Mouse (Mus musculus) testis, postnatal 14 days (tissue): ENCODE results near the gene Moxd1.

Experiments
- DNase-seq: peaks from one replicate; pipeline ENCODE4 v3.0.0; 2021; ENCODE audit warnings: low spot score

Gene Moxd1

DNA sequence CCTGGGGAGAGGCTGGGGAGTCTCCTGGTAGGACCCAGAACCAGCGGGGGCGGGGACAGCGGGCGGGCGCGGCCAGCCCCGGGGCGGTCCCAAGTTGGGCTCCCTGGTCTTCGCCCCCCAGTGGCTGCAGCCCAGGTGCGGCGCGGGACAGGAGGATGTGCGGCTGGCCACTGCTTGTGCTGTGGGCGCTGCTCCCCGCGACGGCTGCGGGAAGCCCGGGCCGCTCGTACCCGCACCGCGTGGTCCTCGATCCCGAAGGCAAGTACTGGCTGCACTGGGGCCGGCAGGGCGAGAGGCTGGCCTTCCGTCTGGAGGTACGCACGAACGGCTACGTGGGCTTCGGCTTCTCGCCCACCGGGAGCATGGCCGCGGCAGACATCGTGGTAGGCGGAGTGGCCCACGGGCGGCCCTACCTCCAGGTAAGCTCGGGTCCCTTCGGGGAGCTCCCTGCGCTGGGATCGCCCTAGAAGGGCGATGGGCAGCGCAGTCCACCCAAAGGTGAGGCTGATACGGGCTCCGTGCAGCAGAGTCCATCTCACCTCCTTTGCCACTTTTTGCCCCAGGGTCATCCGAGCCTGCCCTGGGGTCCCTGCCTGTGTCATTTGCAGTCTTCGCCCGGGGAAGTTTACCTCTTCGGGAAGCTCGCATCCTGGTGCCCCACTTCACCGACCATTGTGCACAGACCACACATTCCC is at the start of gene Moxd1:
TSS of gene Moxd1 (plus strand) at position 69 of the 695 bp plus-strand sequence.
- DNase-seq, result no peak

DNA sequence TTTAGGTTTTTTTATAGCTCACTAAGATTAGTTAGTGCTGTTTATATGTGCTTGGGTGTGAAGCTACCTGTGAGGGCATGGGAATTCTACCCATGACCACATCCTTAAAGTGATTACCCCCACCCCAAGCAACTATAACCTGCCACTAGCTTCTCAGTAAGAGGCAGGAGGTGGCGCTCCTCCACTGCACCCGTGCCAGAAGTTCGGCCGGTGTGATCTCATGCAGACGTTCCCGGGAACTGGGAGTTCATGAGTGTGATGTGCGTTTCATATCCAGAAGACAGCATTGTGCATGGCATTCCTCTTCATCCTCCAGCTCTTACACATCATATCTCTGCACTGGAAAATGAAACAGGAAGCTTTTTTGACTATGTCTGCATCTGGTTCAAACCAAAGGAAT is 32.9 kb upstream of the Moxd1 start:
- DNase-seq, result no peak

DNA sequence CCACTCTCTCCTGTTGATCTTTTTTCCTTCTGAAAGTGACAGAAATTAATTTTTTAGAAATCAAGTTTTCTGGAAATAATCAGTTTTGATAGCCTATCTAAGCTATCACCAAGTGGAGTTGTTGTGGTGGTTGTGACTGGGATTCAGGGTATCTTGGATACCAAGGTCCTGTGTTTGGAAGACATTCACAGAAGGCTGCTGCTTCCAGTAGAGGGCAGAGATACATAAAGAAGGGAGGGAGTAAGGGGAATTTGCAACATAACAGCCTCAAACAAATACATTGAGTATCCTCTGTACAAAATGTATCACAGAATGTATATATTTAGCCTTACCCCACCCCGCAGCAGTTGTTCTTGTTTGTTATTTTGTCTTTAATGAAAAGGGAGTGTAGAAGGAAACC is 31.3 kb upstream of the Moxd1 start:
- DNase-seq, result no peak

DNA sequence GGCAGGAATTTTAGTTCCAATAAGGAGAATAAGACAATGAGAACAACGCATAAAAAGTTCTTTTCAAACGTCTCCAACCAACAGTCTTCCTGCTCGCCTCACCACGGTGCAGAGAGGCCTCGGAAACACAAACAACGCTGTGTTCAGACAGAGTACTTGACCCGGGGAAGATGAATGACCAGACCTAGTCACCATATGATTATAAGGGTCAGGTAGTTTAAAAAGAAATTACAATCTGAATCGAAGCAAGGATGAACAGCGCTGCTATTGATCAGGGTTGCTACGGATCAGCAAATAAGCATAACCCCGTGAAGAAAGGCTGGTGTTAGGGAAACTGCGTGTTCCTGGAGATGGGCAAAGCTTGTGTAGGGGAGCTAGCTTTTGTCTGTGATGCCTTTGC is 24.0 kb upstream of the Moxd1 start:
- no peak for DNase-seq

DNA sequence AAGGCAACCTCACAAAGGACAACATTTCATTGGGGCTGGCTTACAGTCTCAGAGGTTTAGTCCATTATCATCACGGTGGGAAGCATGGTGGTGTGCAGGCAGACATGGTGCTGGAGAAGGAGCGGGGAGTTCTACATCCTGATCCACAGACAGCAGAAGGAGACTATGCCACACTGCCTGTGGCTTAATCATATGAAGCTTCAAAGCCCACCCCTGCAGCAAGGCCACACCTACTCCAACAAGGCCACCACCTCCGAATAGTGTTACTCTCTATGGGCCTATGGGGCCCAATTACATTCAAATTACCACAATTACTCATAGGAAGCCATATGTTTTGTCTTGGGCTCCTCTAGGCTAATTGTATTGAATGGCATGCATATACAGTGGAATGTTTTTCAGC is 23.2 kb upstream of the Moxd1 start:
- DNase-seq, result no peak

DNA sequence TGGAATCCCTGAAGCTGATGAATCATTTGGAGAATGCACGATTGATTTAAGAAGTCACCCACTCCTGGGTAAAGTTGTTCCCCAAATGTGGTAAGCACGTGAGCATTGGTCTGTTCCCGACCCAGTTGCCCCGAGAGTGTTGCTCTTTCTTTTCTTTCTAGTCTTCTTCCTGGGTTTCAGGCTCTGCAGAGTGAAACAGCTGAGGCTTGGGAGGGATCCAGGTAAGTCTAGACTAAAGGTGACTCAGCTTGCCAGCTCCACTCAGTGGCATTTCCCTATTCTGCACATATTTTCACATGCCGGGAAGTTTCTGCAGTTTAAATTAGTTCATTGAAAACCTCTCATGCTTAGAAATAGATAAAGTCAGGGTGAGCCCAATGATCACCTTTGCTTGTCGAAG is 13.2 kb upstream of the Moxd1 start:
- no peak for DNase-seq

DNA sequence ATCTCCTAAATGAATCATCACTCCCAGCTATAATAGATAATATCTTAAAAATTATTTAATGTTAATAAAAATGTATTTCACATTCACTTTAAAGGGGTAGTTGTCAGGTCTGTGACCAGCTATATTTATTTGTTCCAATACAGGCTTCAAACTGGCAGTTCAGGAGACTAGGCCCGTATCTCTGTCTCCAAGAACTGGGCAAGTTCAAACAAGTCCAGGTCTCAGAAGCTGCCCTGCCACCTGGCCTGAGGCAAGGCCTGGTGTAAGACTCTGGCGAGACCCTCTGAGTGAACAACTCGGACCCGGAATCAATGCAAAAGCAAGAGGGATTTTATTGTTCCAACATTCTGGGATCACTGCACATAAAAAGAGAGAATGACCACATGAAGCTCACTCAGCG is 10.0 kb upstream of the Moxd1 start:
- DNase-seq, result no peak

DNA sequence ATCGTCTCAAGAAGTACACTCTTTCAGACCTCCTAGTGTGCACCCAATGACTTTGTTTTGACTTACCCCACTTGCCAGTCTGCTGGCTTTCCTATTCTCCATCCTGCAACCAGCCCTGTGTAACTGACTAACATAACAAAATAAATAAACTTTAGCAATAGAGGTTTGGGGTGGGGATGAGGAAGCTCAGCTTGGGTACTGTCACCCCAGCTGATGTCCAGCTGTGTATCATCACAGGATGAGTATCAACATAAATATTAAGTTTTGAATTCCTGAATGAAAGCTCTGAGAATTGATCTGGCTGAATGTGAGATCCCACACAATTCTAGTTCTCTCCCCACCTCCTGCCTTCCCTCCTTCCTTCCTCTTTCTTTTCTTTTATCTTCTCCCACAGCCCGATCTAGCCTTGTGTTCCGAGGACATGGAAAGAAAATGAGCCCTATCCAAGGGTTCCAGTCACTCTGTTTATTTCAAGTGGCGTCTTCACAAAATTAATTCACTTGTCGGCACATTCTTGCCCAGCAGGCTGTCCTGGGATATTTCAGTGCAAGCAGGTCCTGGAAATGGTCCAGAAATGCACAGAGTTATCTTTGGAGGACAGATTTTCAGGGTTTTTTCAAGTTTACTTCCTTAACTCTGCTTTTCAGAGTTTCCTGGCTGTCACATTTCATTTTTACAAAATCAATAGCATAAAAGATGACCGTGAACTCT is 5.6 kb upstream of the Moxd1 start:
- no peak for DNase-seq

DNA sequence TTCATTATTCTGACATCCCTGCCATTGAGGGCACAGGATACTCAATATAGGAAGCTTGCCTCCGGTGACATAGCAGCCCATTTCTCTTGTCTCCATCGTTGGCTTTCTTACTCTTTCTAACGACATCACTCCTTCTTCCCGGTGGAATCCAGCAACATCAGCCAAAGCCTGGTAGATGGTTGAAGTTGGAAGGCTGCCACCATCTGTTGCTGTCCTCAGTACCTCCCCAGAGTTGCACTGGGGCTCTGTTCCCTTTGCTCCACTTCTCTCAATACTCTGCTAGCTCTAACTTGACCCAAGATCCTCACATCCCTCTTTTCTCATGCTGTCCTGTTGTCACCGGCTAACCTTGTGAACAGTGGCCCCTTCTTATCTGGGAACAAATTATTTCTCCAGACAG is 2.4 kb upstream of the Moxd1 start:
- DNase-seq, result no peak

DNA sequence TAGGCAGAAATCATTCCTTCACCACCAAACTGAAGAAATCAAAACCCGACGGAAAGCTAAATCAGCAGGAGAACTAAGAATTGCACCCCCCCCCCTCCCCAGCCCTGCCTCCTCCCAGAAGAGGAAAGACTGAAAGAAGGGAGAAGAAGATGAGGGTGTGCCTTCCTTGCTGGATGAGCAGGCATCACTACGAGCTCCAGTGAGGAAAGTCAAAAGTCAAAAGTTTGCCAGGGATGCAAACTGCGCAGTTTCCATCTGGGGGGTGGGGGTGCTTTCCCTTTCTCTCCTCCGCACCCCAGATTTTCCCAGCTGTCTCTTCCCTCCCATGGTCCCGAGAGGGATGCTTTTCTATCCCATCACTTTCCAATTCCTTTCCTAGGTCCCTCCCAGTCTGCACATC is 406 bp upstream of the Moxd1 start:
- no peak for DNase-seq

DNA sequence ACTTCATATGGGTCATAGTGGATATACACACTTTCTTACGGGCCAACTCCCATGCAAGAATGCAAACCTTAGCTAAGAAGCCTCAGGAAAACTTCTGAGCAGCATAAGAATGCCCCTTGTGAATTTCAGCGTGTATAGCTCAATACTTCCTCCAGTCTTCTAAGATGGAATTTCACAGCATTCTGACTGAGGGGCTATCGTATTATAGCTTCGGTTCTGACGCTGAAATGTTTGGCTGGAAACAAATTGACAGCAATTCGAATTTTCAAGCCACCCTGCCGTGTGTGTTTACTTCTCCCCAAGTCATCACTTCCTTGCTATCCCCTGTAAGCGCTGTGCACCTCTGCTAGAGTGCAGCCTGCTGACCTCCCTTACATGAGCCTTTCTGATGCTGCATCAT is 1.3 kb downstream of the Moxd1 start:
- no peak for DNase-seq

DNA sequence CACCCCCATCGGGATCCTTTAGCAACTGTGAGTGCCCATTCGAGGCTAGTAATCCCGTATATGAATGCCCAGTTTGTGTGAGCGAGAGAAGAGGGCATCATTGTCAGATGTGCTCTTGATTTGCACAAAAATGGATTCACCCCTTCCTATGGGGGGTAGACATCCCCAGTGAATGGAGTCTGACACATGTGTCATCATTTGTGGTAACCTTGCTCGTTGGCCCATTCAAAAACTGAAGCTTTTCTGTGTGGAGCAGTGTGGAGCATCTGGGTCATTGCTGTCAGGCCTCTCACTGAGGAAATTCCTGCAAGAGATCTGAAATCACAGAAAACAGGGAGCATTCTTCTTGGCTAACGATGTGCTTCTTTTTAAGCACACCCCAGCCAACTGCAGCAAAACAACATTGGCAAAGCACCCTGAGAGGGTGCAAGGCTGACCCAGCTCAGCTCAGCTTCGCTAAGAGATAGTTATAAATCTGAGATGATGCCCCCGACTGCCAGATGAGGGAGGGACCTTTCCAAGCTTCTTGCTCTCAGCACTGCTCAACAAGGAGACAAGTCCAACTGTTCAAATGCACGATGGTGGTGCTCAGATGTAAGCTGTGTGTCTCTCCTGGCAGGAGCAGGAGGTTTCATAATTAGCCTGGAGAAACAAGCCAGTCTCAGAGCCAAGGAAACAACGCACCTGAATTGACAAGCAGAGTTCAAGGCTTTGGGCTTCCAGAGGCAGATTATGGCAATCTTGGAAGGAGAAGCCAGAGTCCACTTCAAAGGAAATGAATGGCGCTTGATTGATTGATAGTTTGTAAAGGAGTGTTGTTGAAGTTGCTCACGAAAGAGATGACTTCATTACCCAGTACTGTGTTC is 5.2 kb downstream of the Moxd1 start:
- DNase-seq, result no peak

DNA sequence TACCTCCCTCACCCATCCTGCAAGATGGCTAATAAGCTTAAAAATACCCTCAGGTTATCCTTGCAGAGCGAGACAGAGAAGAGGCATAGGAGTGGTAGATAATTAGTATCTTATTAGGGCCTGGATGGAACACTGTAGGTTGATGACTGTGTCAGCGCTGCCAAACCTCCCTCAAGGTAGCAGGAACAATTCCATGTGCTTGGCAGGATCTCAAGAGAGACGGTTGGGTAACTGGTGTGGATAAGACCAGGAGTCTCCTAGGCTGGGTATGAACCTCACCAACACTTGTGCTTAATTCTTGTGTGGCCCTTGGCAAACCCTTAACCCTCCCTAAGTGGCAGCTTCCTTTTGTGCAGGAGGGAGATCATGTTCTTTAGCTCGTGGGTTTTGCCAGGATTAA is 9.0 kb downstream of the Moxd1 start:
- DNase-seq, result no peak

DNA sequence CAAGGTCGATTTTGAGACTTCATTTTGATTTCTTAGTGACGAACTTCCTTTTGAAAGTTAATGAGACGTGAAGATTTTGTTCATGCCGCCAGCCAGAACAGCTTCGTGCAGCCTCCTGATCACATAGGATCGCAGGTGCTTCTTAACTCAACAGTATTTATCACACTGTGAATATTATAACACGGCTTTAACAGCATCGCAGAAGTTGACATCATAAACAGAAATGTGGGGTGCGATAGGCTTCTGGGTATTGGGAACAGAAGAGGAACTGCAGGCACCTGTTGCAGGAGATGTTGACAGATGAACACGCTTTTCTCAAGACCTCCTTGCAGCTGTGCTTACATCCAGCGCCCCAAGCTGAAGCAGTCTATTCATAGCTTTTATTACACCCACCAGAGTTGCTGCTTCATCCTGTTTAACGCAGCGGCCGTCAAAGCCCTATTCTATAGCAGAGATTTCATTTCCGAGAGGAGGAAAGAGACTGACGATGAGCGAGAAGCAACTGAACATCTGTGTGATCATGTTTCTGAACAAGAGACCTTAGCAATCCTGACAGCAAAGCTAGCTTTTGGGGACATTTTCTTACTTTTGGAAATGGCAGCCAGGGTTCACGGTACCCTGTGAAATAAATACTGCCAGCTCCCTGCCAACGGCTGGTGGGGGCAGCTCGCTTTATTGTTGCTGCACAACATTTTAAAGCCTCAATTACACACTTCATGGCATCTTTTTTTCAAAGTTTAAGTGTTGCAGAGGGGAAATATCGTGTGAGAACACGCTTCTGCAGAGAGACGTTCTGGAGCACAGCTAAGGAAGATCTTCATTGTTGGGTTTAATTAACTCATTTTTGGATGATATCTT is 12.3 kb downstream of the Moxd1 start:
- DNase-seq, result no peak

DNA sequence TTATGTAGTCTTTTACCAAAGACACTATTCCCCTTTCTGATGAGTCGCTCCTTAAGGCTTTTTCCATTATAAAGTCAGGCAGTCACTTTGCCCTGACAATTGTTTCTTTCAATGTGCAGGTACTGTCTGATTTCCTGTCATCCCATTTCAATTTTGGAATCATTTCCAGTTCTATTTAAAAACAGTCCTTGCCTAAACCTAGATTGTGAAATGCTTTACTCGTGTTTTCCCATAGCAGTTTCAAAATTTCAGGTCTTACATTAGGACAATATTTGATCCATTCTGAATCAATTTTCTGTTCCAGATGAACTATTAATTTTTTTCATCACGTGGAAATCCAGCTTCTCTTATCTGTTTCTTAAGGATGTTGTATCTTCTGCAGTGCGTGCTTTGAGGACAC is 23.5 kb downstream of the Moxd1 start:
- no peak for DNase-seq

DNA sequence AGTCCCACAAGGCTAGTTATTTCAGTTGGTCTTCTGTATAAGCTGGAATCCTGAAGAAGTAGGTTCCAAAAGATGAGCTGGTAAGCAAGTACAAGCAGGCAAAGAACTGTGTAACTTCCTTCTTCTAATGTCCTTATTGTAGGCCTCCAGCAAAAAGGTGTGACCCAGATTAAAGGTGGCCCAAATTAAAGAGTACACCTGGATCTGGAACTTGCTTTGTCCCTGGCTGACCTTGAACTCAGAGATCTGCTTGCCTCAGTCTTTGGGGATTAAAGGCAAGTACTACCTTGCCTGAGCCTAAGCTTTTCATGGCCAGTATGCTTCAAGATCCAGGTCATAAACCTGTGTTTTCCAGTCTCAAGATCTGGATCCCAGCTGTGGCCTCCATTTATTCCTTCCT is 24.8 kb downstream of the Moxd1 start:
- no peak for DNase-seq

DNA sequence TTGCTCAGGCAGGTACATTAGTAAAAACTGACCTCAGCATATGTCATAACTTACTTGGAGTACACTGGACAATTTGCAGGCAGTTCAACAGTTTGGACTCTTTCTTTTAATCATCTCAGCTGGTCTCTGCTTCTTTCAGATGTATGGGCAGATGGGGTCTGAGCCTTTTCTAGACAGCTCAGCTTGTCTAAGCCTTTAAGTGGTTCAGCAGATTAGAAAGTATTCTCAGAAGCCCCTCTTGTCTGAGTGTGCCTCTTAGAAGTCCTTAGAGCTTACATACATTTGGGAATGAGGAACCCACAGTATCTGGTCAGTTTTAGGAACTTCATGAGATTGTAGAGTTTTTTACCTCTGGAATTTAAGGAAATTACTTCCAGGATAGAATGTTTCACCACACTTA is 28.3 kb downstream of the Moxd1 start:
- DNase-seq, result no peak

DNA sequence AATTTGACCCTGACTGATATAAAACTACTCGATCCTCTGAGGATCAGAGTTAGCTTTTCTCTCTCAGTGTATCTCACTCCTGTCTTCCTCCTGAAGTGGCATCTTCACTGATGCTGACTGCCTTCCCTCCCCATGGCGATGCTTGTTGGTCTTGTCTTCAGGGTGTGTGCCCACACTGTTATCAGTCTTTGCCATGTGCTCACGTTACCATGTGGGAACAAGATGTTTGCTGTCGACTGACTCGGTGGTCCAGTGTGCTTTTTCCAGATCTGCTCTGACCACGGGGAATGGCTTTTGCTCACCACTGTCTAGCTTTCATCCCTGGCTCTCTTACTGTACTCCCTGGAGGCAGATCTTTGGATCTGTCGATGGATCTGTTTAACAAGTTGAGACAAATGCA is 34.8 kb downstream of the Moxd1 start:
- DNase-seq, result no peak

DNA sequence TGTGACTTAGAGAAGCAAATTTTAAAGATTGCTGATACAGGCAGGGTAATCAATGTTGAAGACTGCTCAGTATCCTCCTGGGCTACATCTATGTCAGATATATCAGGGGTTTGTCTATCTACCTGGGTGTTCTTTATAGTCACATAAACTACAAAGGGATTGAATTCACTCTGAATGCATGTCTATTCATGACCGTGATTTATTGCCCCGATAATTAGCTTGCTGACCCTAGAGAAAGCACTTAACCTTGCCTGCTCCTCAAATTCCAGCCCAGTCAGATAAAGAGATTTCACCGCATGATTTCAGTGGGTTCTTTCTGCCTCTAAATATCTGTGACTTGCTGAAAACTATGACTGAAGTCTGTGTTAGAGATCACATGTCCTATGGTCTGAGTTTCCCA is 35.6 kb downstream of the Moxd1 start:
- DNase-seq, result no peak

DNA sequence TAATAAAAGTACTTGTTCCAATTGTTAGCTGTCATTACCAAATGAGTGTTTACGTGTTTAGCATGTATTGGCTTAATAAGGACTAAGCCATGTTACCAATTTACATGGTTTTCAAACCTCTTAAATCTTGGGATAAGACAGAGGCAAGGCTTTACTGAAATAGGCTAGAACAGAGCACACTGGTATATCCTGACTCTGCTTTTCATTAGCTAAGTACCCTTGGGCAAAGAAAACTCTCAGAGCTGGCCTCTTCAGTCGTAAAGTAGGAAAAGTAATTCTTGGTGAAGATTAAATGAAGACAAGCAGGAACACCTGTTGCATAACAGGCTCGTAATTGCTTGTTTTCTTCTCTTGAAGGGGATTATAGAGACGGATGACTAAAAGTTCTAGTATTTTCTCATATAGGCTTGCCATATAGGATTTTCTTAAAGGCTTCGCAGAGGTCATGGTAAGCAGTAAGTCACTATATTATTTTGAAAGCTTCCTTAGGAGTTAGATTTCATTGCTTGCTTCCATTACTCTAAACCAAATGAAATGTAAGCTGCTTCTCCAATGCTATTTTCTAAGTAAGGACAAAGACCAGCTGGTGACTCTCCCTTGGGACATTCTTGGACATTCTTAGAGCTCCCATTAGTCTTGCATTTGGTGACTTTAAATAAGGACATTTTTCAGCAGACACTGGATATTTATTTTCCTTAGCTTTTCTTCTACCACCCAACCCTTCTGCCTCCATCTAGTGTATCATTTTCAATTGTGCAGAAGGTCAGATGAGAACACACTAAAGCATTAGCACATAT is 36.7 kb downstream of the Moxd1 start:
- DNase-seq, result no peak

DNA sequence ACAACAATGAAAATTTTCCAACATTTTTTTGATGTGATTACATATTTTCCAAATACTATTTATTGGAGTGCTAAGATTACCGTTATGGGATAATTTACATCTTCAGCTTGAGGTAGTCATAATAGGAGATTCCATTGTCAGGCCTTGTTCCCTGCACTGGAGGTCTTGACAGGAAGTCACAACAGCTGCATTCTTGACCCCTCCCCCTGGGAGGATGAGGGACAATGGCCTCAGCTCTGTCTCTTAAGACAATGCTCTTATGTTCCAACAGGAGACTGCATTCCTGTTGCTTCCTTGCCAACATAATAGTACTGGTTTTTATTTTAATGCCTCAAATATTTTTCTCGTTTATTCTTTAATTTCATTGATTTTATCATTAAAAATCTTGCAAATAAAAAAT is 44.2 kb downstream of the Moxd1 start:
- DNase-seq, result no peak
